Mouse (Mus musculus): ENCODE data around the gene Phox2b.

The Phox2b gene

DNA sequence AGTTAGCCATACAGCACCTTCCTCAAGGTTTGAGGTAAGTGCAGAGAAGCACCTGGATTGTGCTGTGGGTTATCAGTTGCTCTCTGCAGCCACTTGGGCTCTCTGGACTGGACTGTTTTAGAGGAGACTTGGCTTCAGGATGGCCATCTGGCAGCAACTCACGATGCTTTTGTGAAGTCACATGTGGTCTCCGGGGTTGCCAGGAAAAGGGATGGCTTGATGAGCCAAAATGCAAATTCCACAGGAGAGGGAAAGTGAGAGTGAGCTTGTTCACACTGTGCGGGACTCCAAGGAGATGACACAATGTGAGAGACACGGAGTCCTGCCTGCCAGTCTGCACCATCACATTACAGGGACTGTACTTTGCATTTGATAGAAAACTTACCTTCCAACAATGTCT lies 7.3 kb downstream of the Phox2b start:
- no peak for DNase-seq (ENCODE audit: low spot score in 2 of 2)

DNA sequence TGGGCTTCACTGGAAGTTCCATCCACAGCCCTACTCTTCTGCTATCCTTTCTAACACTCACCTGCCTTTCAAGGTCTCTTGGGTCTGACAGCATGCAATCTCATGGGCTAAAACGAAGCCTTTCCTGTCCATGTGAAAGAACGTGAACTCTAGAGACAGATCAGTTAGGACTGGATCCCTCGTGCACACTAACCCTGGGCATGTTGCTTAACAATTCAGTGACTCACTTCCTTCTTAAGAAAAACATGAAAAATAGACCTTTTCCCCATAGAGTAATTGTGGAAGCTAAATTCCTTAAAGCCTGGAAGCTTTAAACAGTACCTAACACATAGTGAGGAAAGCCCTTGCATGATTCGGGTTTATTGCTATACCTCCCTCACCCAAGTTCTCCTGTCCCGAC lies 8.2 kb downstream of the Phox2b start:
- DNase-seq (ENCODE audit: low spot score in 2 of 2) = no peak

DNA sequence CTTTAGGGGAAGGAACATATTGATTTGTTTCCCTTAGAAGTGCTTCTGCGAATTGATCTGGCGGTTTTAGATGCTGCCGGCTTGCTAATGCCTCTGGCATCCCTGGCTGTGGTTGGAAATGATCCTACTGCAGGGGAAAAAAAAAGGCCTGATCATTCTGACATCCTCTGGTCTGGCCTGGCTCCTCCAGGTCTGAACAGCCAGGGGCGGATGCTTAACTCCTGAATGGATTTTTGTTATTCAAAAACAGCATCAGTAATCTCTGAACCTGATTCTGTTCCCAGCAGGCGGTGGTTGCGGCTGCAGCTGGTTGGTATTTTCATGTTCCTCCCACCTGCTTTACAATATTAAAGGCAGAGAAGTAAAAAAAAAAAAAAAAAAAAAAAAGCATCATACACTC lies 16.0 kb downstream of the Phox2b start:
- no peak for DNase-seq (ENCODE audit: low spot score in 2 of 2)

DNA sequence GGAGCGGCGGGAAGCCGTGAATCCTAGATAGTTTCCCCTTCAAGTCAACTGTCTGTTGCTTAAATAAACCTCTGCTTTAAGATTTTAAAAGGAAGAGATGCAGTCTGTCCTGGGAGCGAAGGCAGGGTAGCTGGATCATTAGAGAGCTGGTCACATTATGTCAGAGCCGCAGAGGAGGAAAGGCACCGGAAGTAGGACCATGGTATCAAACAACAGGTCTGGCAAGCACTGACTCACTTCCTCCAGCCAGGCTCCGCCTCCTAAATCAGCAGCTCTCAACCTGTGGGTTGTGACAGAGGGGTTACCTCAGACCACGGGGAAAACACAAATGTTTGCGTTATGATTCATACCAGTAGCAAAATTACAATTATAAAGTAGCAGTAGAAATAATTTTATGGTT lies 35.5 kb downstream of the Phox2b start:
- DNase-seq (ENCODE audit: low spot score in 2 of 2) = no peak

GRCm38 (mm10) chr5:67060519-67060918 lies 38.6 kb downstream of the Phox2b start:
- DNase-seq (ENCODE audit: low spot score in 2 of 2) = no peak

GRCm38 (mm10) chr5:67057803-67058202 lies 41.3 kb downstream of the Phox2b start:
- no peak for DNase-seq (ENCODE audit: low spot score in 2 of 2)

DNA sequence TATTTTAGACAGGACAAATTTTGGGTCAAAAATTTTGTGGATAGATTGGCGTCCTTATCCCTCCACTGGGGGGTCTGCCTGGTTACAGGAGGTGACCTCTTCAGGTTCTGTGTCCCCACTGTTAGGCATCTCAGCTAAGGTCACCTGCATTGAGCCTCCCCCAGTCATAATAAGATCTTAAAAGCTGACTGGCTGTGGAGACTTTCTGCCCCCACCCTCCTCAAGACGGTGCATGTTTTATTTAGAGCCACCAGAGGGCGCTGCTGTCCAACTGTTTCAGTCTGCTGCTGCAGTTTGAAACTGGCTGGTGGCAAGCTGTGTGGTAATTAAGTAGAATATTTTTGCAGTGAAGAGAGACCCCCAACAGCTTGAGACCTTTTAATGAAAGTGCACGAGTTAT lies 51.1 kb downstream of the Phox2b start:
- DNase-seq (ENCODE audit: low spot score in 2 of 2) = no peak

Measured in urinary bladder, adult 18-20 months (tissue).